Mouse (Mus musculus): ENCODE data around the gene Grem1. TPM values are rescaled to one million over a fixed set of nuclear protein-coding genes. Genes with fewer than 3 reads are reported as not detected.

Grem1 gene
- 7.2 and 8.8 TPM in 2 replicates for polyA plus RNA-seq (2015; fragmentation: Nextera tagmentation; extraction: Ambion mirVana)

GRCm38 (mm10) chr2:113758311-113759161 is at the start of gene Grem1:
Grem1 (minus strand) TSS chr2:113758646.
- Histone ChIP-seq H3K36me3 (ENCODE audit: control insufficient read depth, insufficient read depth, low read length) (no peaks in the 10 kb centered on the region), H3K9me3 (ENCODE audit: control insufficient read depth, low read length) (no peaks in the 10 kb centered on the region), H3K4me3 (ENCODE audit: low read length) (peak within 1 kb of the TSS; percentile 51), H3K27ac (ENCODE audit: low read length) (peak within 1 kb of the TSS; percentile 50), H3K9ac (ENCODE audit: low read depth, low read length) (peak within 1 kb of the TSS; percentile 60), H3K4me2 (ENCODE audit: low read depth, low read length) (peak within 1 kb of the TSS; percentile 80), H3K4me1 (ENCODE audit: control insufficient read depth, insufficient read depth, low read length) (peaks cover 15% of the 10 kb centered on the region), H3K27me3 (replicated peaks; ENCODE audit: control insufficient read depth, insufficient read depth, low read length) (peaks cover 32% of the 10 kb centered on the region)
- ATAC-seq: peak; percentile 73
- under 1% methylated on average over 63 of the region's 64 CpGs for WGBS

GRCm38 (mm10) chr2:113807640-113808039 is 49.2 kb upstream of the Grem1 start:
- Histone ChIP-seq H3K4me2 (ENCODE audit: low read depth, low read length) (no peak overlapping the region), H3K9ac (ENCODE audit: low read depth, low read length) (no peak overlapping the region), H3K27ac (ENCODE audit: low read length) (no peak overlapping the region), H3K36me3 (ENCODE audit: control insufficient read depth, insufficient read depth, low read length) (no peaks in the 10 kb centered on the region), H3K4me3 (ENCODE audit: low read length) (no peak overlapping the region), H3K27me3 (replicated peaks; ENCODE audit: control insufficient read depth, insufficient read depth, low read length) (no peaks in the 10 kb centered on the region), H3K9me3 (ENCODE audit: control insufficient read depth, low read length) (no peaks in the 10 kb centered on the region), H3K4me1 (ENCODE audit: control insufficient read depth, insufficient read depth, low read length) (no peaks in the 10 kb centered on the region)
- ATAC-seq: no peak
- 25% methylated on average over 9 of the region's 9 CpGs for WGBS

- ATAC-seq: no peak
- Histone ChIP-seq H3K9ac (ENCODE audit: low read depth, low read length) (no peak overlapping the region), H3K4me2 (ENCODE audit: low read depth, low read length) (no peak overlapping the region), H3K9me3 (ENCODE audit: control insufficient read depth, low read length) (no peaks in the 10 kb centered on the region), H3K27ac (ENCODE audit: low read length) (no peak overlapping the region), H3K36me3 (ENCODE audit: control insufficient read depth, insufficient read depth, low read length) (no peaks in the 10 kb centered on the region), H3K4me3 (ENCODE audit: low read length) (no peak overlapping the region), H3K27me3 (replicated peaks; ENCODE audit: control insufficient read depth, insufficient read depth, low read length) (no peaks in the 10 kb centered on the region), H3K4me1 (ENCODE audit: control insufficient read depth, insufficient read depth, low read length) (no peaks in the 10 kb centered on the region)
- 61% methylated on average over 10 of the region's 10 CpGs for WGBS
Measured at GRCm38 (mm10) chr2:113806851-113807577, 48.6 kb upstream of the Grem1 start.

GRCm38 (mm10) chr2:113805765-113806164 is 47.3 kb upstream of the Grem1 start:
- Histone ChIP-seq H3K9me3 (ENCODE audit: control insufficient read depth, low read length) (no peaks in the 10 kb centered on the region), H3K27ac (ENCODE audit: low read length) (no peak overlapping the region), H3K36me3 (ENCODE audit: control insufficient read depth, insufficient read depth, low read length) (no peaks in the 10 kb centered on the region), H3K9ac (ENCODE audit: low read depth, low read length) (no peak overlapping the region), H3K4me2 (ENCODE audit: low read depth, low read length) (no peak overlapping the region), H3K4me3 (ENCODE audit: low read length) (no peak overlapping the region), H3K27me3 (replicated peaks; ENCODE audit: control insufficient read depth, insufficient read depth, low read length) (no peaks in the 10 kb centered on the region), H3K4me1 (ENCODE audit: control insufficient read depth, insufficient read depth, low read length) (no peaks in the 10 kb centered on the region)
- ATAC-seq: no peak
- WGBS: 78% methylated on average over 4 of the region's 4 CpGs

- H3K9ac ChIP-seq (ENCODE audit: low read depth, low read length): no peak overlapping the region
- H3K4me3 ChIP-seq (ENCODE audit: low read length): no peak overlapping the region
- H3K4me1 ChIP-seq (ENCODE audit: control insufficient read depth, insufficient read depth, low read length): no peaks in the 10 kb centered on the region
- WGBS: 25% methylated on average over 1 of the region's 1 CpGs
- no peak for ATAC-seq
- H3K27ac ChIP-seq (ENCODE audit: low read length): no peak overlapping the region
- no peaks in the 10 kb centered on the region for H3K27me3 ChIP-seq (replicated peaks; ENCODE audit: control insufficient read depth, insufficient read depth, low read length)
- no peaks in the 10 kb centered on the region for H3K36me3 ChIP-seq (ENCODE audit: control insufficient read depth, insufficient read depth, low read length)
- H3K9me3 ChIP-seq (ENCODE audit: control insufficient read depth, low read length): no peaks in the 10 kb centered on the region
- H3K4me2 ChIP-seq (ENCODE audit: low read depth, low read length): no peak overlapping the region
Measured at GRCm38 (mm10) chr2:113803753-113804152, 45.3 kb upstream of the Grem1 start.

GRCm38 (mm10) chr2:113800846-113801245 is 42.4 kb upstream of the Grem1 start:
- H3K27me3 ChIP-seq (replicated peaks; ENCODE audit: control insufficient read depth, insufficient read depth, low read length): no peaks in the 10 kb centered on the region
- H3K9ac ChIP-seq (ENCODE audit: low read depth, low read length): no peak overlapping the region
- no peaks in the 10 kb centered on the region for H3K4me1 ChIP-seq (ENCODE audit: control insufficient read depth, insufficient read depth, low read length)
- no peak overlapping the region for H3K4me2 ChIP-seq (ENCODE audit: low read depth, low read length)
- H3K4me3 ChIP-seq (ENCODE audit: low read length): no peak overlapping the region
- 78% methylated on average over 5 of the region's 5 CpGs for WGBS
- H3K36me3 ChIP-seq (ENCODE audit: control insufficient read depth, insufficient read depth, low read length): no peaks in the 10 kb centered on the region
- no peak overlapping the region for H3K27ac ChIP-seq (ENCODE audit: low read length)
- H3K9me3 ChIP-seq (ENCODE audit: control insufficient read depth, low read length): no peaks in the 10 kb centered on the region
- ATAC-seq: no peak

- WGBS: 78% methylated on average over 13 of the region's 13 CpGs
- Histone ChIP-seq H3K4me3 (ENCODE audit: low read length) (no peak overlapping the region), H3K4me2 (ENCODE audit: low read depth, low read length) (no peak overlapping the region), H3K9me3 (ENCODE audit: control insufficient read depth, low read length) (no peaks in the 10 kb centered on the region), H3K27me3 (replicated peaks; ENCODE audit: control insufficient read depth, insufficient read depth, low read length) (no peaks in the 10 kb centered on the region), H3K36me3 (ENCODE audit: control insufficient read depth, insufficient read depth, low read length) (no peaks in the 10 kb centered on the region), H3K9ac (ENCODE audit: low read depth, low read length) (no peak overlapping the region), H3K27ac (ENCODE audit: low read length) (no peak overlapping the region), H3K4me1 (ENCODE audit: control insufficient read depth, insufficient read depth, low read length) (no peaks in the 10 kb centered on the region)
- no peak for ATAC-seq
Measured at GRCm38 (mm10) chr2:113798605-113799004, 40.2 kb upstream of the Grem1 start.

GRCm38 (mm10) chr2:113795186-113795585 is 36.7 kb upstream of the Grem1 start:
- H3K4me2 ChIP-seq (ENCODE audit: low read depth, low read length): no peak overlapping the region
- no peaks in the 10 kb centered on the region for H3K9me3 ChIP-seq (ENCODE audit: control insufficient read depth, low read length)
- H3K36me3 ChIP-seq (ENCODE audit: control insufficient read depth, insufficient read depth, low read length): no peaks in the 10 kb centered on the region
- no peak overlapping the region for H3K9ac ChIP-seq (ENCODE audit: low read depth, low read length)
- no peaks in the 10 kb centered on the region for H3K27me3 ChIP-seq (replicated peaks; ENCODE audit: control insufficient read depth, insufficient read depth, low read length)
- no peaks in the 10 kb centered on the region for H3K4me1 ChIP-seq (ENCODE audit: control insufficient read depth, insufficient read depth, low read length)
- WGBS: 62% methylated on average over 4 of the region's 4 CpGs
- no peak for ATAC-seq
- no peak overlapping the region for H3K4me3 ChIP-seq (ENCODE audit: low read length)
- H3K27ac ChIP-seq (ENCODE audit: low read length): no peak overlapping the region

GRCm38 (mm10) chr2:113793521-113793920 is 35.1 kb upstream of the Grem1 start:
- H3K9me3 ChIP-seq (ENCODE audit: control insufficient read depth, low read length): no peaks in the 10 kb centered on the region
- H3K9ac ChIP-seq (ENCODE audit: low read depth, low read length): no peak overlapping the region
- H3K36me3 ChIP-seq (ENCODE audit: control insufficient read depth, insufficient read depth, low read length): no peaks in the 10 kb centered on the region
- no peak for ATAC-seq
- no peaks in the 10 kb centered on the region for H3K27me3 ChIP-seq (replicated peaks; ENCODE audit: control insufficient read depth, insufficient read depth, low read length)
- no peak overlapping the region for H3K4me2 ChIP-seq (ENCODE audit: low read depth, low read length)
- 89% methylated on average over 3 of the region's 3 CpGs for WGBS
- no peaks in the 10 kb centered on the region for H3K4me1 ChIP-seq (ENCODE audit: control insufficient read depth, insufficient read depth, low read length)
- H3K27ac ChIP-seq (ENCODE audit: low read length): no peak overlapping the region
- H3K4me3 ChIP-seq (ENCODE audit: low read length): no peak overlapping the region

Data from intestine, embryonic 16.5 days (tissue).